Mouse (Mus musculus): ENCODE data around the gene Galr3. TPM values are rescaled to one million over a fixed set of nuclear protein-coding genes. Genes with fewer than 3 reads are reported as not detected.

The Galr3 gene
- polyA plus RNA-seq, 1 experiment from 2014 or later = not detected

DNA sequence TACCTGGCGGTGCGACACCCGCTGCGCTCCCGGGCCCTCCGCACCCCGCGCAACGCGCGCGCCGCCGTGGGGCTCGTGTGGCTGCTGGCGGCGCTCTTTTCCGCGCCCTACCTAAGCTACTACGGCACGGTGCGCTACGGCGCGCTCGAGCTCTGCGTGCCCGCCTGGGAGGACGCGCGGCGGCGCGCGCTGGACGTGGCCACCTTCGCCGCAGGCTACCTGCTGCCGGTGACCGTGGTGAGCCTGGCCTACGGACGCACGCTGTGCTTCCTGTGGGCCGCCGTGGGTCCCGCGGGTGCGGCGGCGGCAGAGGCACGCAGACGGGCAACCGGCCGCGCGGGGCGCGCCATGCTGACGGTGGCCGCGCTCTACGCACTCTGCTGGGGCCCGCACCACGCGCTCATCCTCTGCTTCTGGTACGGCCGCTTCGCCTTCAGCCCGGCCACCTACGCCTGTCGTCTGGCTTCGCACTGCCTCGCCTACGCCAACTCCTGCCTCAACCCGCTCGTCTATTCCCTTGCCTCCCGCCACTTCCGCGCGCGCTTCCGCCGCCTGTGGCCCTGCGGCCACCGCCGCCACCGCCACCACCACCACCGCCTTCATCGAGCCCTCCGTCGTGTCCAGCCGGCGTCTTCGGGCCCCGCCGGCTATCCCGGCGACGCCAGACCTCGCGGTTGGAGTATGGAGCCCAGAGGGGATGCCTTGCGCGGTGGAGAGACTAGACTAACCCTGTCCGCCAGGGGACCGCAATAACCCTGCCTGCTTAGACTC is 1.2 kb downstream of the Galr3 start:
- Histone ChIP-seq H3K4me2 (peak overlapping the region; percentile 96), H3K9me3 (ENCODE audit: low read depth, low read length) (no peaks in the 10 kb centered on the region), H3K27ac (ENCODE audit: low read depth) (no peak overlapping the region), H3K27me3 (ENCODE audit: insufficient read depth, low read length) (peaks cover 39% of the 10 kb centered on the region), H3K36me3 (ENCODE audit: insufficient read depth) (no peaks in the 10 kb centered on the region), H3K9ac (peak overlapping the region; percentile 54), H3K4me1 (ENCODE audit: insufficient read depth) (0 out of 2 replicates have a peak, but pooled peaks cover 3% of the 10 kb centered on the region), H3K4me3 (ENCODE audit: low read depth, low read length) (peak overlapping the region; percentile 57)
- peak; percentile 48 for DNase-seq
- under 1% methylated on average over 91 of the region's 105 CpGs for WGBS
- TF ChIP-seq CTCF (IDR thresholded peaks at IDR 0.05; ENCODE audit: low read depth) = peak; percentile 47
- ATAC-seq (ENCODE audit: insufficient read depth) = no peak

DNA sequence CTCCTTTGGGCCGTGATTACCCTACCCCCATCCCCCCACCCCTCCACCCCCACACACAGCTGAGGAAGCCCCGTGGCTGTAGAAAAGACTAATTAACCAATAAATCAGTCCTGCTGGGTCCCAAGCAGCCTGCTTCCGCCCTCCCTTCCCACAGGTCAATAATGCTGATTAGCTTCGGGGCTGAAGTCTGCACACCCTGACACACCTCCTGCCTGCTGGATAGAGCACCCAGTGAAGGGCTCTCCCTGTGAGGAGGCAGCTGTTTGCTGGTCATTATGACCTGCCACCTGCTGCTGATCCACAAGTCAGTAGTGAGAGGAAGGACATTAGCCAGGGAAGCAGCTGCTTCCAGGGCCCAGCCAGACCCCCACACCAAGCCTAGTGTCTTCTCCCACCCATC is 3.2 kb downstream of the Galr3 start:
- H3K27ac ChIP-seq (ENCODE audit: low read depth) = no peak overlapping the region
- no peaks in the 10 kb centered on the region for H3K9me3 ChIP-seq (ENCODE audit: low read depth, low read length)
- 0 out of 2 replicates have a peak, but pooled peaks cover 3% of the 10 kb centered on the region for H3K4me1 ChIP-seq (ENCODE audit: insufficient read depth)
- WGBS = 11% methylated on average over 4 of the region's 4 CpGs
- H3K9ac ChIP-seq = no peak overlapping the region
- no peak overlapping the region for H3K4me2 ChIP-seq
- no peak for TF ChIP-seq CTCF (IDR thresholded peaks at IDR 0.05; ENCODE audit: low read depth)
- no peak for ATAC-seq (ENCODE audit: insufficient read depth)
- H3K4me3 ChIP-seq (ENCODE audit: low read depth, low read length) = no peak overlapping the region
- H3K36me3 ChIP-seq (ENCODE audit: insufficient read depth) = no peaks in the 10 kb centered on the region
- peaks cover 39% of the 10 kb centered on the region for H3K27me3 ChIP-seq (ENCODE audit: insufficient read depth, low read length)
- DNase-seq = no peak

DNA sequence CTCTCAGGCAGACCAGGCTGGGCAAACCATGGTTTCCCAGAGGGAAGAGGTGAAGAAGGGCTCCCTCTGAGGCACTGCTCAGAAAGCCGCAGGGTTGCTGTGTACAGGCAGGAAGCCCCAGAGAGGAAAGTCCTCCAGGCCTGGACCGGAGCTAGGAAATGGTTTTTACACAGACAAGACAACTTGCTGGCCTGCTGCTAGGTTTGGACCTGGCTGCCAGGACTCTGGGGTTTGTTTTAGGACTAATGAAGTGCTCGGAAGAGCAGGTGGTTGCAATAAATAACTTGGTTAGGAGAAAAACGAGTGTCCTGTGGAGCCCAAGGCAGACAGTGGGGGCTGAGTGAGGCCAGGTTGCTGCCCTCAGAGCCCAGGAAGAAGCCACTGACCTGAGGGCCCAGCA is 6.5 kb downstream of the Galr3 start:
- 61% methylated on average over 4 of the region's 4 CpGs for WGBS
- ATAC-seq (ENCODE audit: insufficient read depth) (no peak), DNase-seq (no peak)
- Histone ChIP-seq H3K27ac (ENCODE audit: low read depth) (no peak overlapping the region), H3K9ac (no peak overlapping the region), H3K27me3 (ENCODE audit: insufficient read depth, low read length) (peaks cover 11% of the 10 kb centered on the region), H3K36me3 (ENCODE audit: insufficient read depth) (peaks cover 2% of the 10 kb centered on the region), H3K4me1 (ENCODE audit: insufficient read depth) (no peaks in the 10 kb centered on the region), H3K9me3 (ENCODE audit: low read depth, low read length) (no peaks in the 10 kb centered on the region), H3K4me2 (no peak overlapping the region), H3K4me3 (ENCODE audit: low read depth, low read length) (no peak overlapping the region)
- no peak for TF ChIP-seq CTCF (IDR thresholded peaks at IDR 0.05; ENCODE audit: low read depth)

DNA sequence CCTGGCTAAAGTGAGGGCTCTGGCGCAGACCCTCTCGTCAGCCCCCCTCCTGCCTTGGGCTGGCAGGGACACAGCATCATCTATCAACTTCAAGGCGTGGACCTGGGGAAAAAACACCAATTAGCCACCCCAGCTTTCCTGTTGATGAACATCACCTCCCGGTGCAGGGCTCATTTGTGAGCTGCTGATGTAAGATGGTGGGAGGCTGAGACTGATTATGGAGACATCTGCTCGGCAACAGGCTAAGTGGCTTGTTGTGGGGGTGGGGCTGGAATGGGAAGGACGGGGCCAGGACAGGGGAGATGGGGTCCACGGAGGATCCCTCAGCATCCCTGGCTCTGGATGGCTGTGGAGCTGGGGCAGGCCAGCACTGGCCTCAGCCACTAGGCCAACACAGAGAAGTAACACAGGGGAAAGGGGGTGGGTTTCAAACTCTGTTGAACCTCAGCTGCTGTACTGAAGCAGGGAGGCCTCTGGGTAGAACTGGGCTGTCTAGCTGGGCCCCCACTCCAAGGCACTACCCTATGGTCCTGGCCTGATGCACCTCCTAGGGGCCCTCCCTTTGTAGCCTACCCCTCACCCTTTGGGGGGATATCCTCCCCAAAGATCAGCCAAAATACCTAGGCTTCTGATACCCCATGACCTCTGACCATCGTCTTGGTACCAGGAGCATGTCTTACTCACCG is 8.6 kb downstream of the Galr3 start:
- Histone ChIP-seq H3K27me3 (ENCODE audit: insufficient read depth, low read length) (no peaks in the 10 kb centered on the region), H3K9me3 (ENCODE audit: low read depth, low read length) (no peaks in the 10 kb centered on the region), H3K4me3 (ENCODE audit: low read depth, low read length) (no peak overlapping the region), H3K4me1 (ENCODE audit: insufficient read depth) (no peaks in the 10 kb centered on the region), H3K4me2 (no peak overlapping the region), H3K36me3 (ENCODE audit: insufficient read depth) (peaks cover 24% of the 10 kb centered on the region), H3K9ac (no peak overlapping the region), H3K27ac (ENCODE audit: low read depth) (no peak overlapping the region)
- TF ChIP-seq CTCF (IDR thresholded peaks at IDR 0.05; ENCODE audit: low read depth) = no peak
- ATAC-seq (ENCODE audit: insufficient read depth) (peak; percentile 29; the same call in 1 of the 2 replicates), DNase-seq (no peak)
- 40% methylated on average over 9 of the region's 9 CpGs for WGBS

DNA sequence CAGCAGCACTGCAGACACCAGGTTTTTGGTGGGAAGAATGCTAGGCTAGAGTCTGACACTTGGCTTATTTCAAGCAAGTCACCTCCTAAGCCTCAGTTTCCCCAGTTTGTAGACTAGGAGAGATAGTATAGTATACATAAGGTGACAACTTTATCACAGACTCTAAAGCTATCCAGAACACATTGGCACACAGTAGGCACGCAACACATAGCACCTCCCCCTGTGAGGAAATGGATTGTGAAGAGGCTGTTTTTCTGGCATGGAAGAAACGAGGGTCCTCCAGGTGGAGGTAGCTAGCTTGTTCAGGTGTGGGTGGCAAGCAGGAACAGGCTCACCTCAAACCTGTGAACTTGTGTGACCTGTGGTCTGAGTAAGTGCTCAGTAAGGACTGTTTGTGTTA is 9.3 kb downstream of the Galr3 start:
- ATAC-seq (ENCODE audit: insufficient read depth) = no peak
- H3K27me3 ChIP-seq (ENCODE audit: insufficient read depth, low read length) = no peaks in the 10 kb centered on the region
- H3K4me3 ChIP-seq (ENCODE audit: low read depth, low read length) = no peak overlapping the region
- no peak overlapping the region for H3K4me2 ChIP-seq
- TF ChIP-seq CTCF (IDR thresholded peaks at IDR 0.05; ENCODE audit: low read depth) = no peak
- H3K27ac ChIP-seq (ENCODE audit: low read depth) = peak overlapping the region; percentile 72
- H3K9ac ChIP-seq = no peak overlapping the region; the same call in 1 of the 2 replicates
- no peaks in the 10 kb centered on the region for H3K4me1 ChIP-seq (ENCODE audit: insufficient read depth)
- H3K9me3 ChIP-seq (ENCODE audit: low read depth, low read length) = no peaks in the 10 kb centered on the region
- DNase-seq = no peak
- H3K36me3 ChIP-seq (ENCODE audit: insufficient read depth) = peaks cover 30% of the 10 kb centered on the region
- 63% methylated on average over 2 of the region's 2 CpGs for WGBS

DNA sequence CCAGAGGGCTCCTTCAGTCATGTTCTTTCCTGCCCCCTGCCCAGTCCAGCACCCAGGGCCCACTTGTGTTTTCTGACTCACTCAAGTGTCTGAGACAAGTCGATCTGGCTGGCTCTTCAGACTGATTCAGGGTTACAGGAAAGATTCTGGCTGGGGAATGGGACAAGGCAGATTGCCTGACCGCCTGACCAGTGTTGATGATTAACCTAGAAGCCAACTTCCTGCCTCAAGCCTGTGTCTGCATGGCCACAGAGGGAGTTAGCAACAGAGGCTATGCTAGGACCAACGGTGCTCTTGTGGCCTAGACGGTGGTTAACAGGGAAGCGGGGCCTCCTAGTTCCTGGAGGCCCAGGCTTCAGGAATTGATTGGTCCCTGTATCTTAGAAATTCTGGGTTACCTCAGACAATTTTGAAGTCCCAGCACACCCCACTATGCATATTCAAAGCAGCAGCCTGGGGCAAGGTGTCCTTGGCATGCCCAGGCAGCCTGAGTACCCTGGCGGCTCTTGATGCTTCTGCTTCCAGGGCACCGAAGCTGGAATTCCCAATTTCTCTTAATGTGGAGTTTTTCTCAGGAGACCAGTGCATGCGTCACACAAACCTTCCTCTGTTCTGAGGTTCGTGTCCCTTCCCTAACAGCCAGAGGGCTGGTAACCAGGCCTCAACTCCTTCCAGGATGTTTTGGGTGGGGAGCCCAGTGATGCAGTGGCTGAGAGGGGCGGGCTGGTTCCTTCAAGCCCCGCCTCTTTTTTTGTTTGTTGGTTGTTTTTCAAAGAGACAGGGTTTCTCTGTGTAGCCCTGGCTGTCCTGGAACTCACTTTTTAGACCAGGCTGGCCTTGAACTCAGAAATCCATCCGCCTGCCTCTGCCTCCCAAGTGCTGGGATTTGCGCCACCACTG is 10.0 kb downstream of the Galr3 start:
- ATAC-seq (ENCODE audit: insufficient read depth) = peak; percentile 43; the same call in 1 of the 2 replicates
- DNase-seq = peak; percentile 49
- H3K27ac ChIP-seq (ENCODE audit: low read depth) = peak overlapping the region; percentile 72
- H3K9ac ChIP-seq = no peak overlapping the region; the same call in 1 of the 2 replicates
- peaks cover 38% of the 10 kb centered on the region for H3K36me3 ChIP-seq (ENCODE audit: insufficient read depth)
- no peak overlapping the region for H3K4me2 ChIP-seq
- H3K27me3 ChIP-seq (ENCODE audit: insufficient read depth, low read length) = no peaks in the 10 kb centered on the region
- no peak overlapping the region for H3K4me3 ChIP-seq (ENCODE audit: low read depth, low read length)
- no peaks in the 10 kb centered on the region for H3K9me3 ChIP-seq (ENCODE audit: low read depth, low read length)
- no peaks in the 10 kb centered on the region for H3K4me1 ChIP-seq (ENCODE audit: insufficient read depth)
- WGBS = 64% methylated on average over 13 of the region's 13 CpGs
- no peak for TF ChIP-seq CTCF (IDR thresholded peaks at IDR 0.05; ENCODE audit: low read depth)

All from lung, embryonic 14.5 days (tissue).